Mouse (Mus musculus) testis, adult 2 months (tissue): Measurements from ENCODE around the gene Col6a6.

Experiments
- CTCF ChIP-seq: fragments of 200-500 bp; IDR thresholded peaks from 2 replicates; pipeline ENCODE4 v1.5.1; 2012; ENCODE audit warnings: low read depth, mild to moderate bottlenecking, inconsistent platforms, low read length, moderate library complexity; ENCODE audit not compliant: control insufficient read depth, insufficient read depth, insufficient replicate concordance
- POLR2A ChIP-seq: fragments of 200-500 bp; IDR thresholded peaks from 2 replicates; pipeline ENCODE4 v1.6.1; 2012; ENCODE audit warnings: low read depth, mild to moderate bottlenecking, inconsistent platforms, low read length, moderate library complexity; ENCODE audit not compliant: control insufficient read depth

DNA sequence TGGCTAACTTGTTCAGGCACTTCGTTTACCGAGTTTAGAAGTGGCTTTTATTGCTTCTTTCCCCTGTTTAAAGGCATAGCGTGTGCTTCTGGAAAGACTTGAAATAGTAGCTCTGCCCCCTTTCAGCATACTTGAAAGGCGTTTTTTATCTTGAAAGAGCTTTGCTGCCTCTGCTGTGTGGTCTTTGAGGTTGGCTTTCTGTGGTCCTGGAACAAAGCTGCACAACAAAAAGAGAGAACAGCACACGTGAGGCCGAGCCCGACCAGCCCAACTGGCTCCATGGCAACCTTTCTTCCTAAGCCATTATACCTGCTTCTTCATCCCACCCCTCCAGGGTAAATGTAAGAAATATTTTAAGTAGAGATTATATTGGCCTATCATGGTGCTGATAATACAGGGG, 138.5 kb downstream of the Col6a6 start:
- TF ChIP-seq CTCF = no peak
- TF ChIP-seq POLR2A = no peak
